Mouse (Mus musculus) MEL (cell line): ENCODE results near the gene Zfp385b. TPM values are rescaled to one million over a fixed set of nuclear protein-coding genes. Genes with fewer than 3 reads are reported as not detected.

Experiments used
- DNase-seq: peaks from one replicate; pipeline ENCODE4 v3.0.0; 2011; ENCODE audit warnings: low read depth, low spot score
- H3K27ac ChIP-seq: 2 replicates; pipeline ENCODE4 v1.5.1; 2012; ENCODE audit warnings: low read depth, mild to moderate bottlenecking, control low read depth, low read length, moderate library complexity; ENCODE audit not compliant: control insufficient read depth
- H3K27me3 ChIP-seq, 2 experiments: fragments of 150-350 bp in 1 of 2; sonication (generic) in 1 of 2; 2 replicates each; pipeline ENCODE4 v1.6.1; 2012; ENCODE audit warnings: low read length in 2 of 2, mild to moderate bottlenecking in 2 of 2, improper control_type of control experiment in 1 of 2, moderate library complexity in 1 of 2; ENCODE audit not compliant: insufficient read depth in 2 of 2, control insufficient read depth in 1 of 2
- H3K36me3 ChIP-seq, 2 experiments: 2 replicates each; pipeline ENCODE4 v1.6.1; 2012 to 2014; ENCODE audit warnings: low read length in 2 of 2, improper control_type of control experiment in 1 of 2, inconsistent platforms in 1 of 2, mild to moderate bottlenecking in 1 of 2; ENCODE audit not compliant: insufficient read depth in 2 of 2, control insufficient read depth in 1 of 2
- H3K4me1 ChIP-seq, 2 experiments: fragments of 150-350 bp in 1 of 2; sonication (generic) in 1 of 2; 2 replicates each; pipeline ENCODE4 v1.6.1; 2012; ENCODE audit warnings: low read length in 2 of 2, improper control_type of control experiment in 1 of 2, mild to moderate bottlenecking in 1 of 2; ENCODE audit not compliant: insufficient read depth in 2 of 2, control insufficient read depth in 1 of 2
- H3K4me3 ChIP-seq, 2 experiments: fragments of 150-350 bp in 1 of 2; sonication (generic) in 1 of 2; 2 replicates each; pipeline ENCODE4 v1.5.1; 2012; ENCODE audit warnings: low read depth in 2 of 2, low read length in 2 of 2, mild to moderate bottlenecking in 2 of 2, moderate library complexity in 2 of 2, control low read depth in 1 of 2, improper control_type of control experiment in 1 of 2; ENCODE audit not compliant: control insufficient read depth in 1 of 2, insufficient read depth in 1 of 2
- H3K79me2 ChIP-seq: 2 replicates; pipeline ENCODE4 v1.6.1; 2012; ENCODE audit warnings: mild to moderate bottlenecking, low read length, moderate library complexity; ENCODE audit not compliant: control insufficient read depth, poor library complexity, insufficient read depth
- H3K9ac ChIP-seq: 2 replicates; pipeline ENCODE4 v1.6.1; 2012; ENCODE audit warnings: low read depth, mild to moderate bottlenecking, control low read depth, low read length, moderate library complexity; ENCODE audit not compliant: control insufficient read depth, poor library complexity, severe bottlenecking
- H3K9me3 ChIP-seq: fragments of 150-350 bp; sonication (generic); replicated peaks from 2 replicates; pipeline ENCODE4 v1.6.1; 2012; ENCODE audit warnings: mild to moderate bottlenecking, low read length, improper control_type of control experiment, moderate library complexity; ENCODE audit not compliant: insufficient read depth
- BHLHE40 ChIP-seq: IDR thresholded peaks from 2 replicates; pipeline ENCODE4 v1.6.1; 2012; ENCODE audit warnings: low read depth, mild to moderate bottlenecking, inconsistent platforms, low read length, improper control_type of control experiment, borderline replicate concordance
- CHD1 ChIP-seq: IDR thresholded peaks from 2 replicates; pipeline ENCODE4 v1.6.1; 2012; ENCODE audit warnings: low read depth, mild to moderate bottlenecking, inconsistent platforms, low read length, improper control_type of control experiment
- ELF1 ChIP-seq: IDR thresholded peaks from 2 replicates; pipeline ENCODE4 v1.6.1; 2014; ENCODE audit warnings: low read depth, mild to moderate bottlenecking, inconsistent platforms, low read length, improper control_type of control experiment, moderate library complexity
- EP300 ChIP-seq, 2 experiments: IDR thresholded peaks; 2 replicates each; pipeline ENCODE4 v1.6.1; 2011; ENCODE audit warnings: improper control_type of control experiment in 2 of 2, low read length in 2 of 2, low read depth in 1 of 2, mild to moderate bottlenecking in 1 of 2
- GABPA ChIP-seq: IDR thresholded peaks from 2 replicates; pipeline ENCODE4 v1.6.1; 2012; ENCODE audit warnings: low read depth, mild to moderate bottlenecking, inconsistent platforms, low read length, improper control_type of control experiment, moderate library complexity
- HCFC1 ChIP-seq: IDR thresholded peaks from 2 replicates; pipeline ENCODE4 v1.6.1; 2012; ENCODE audit warnings: low read depth, mild to moderate bottlenecking, inconsistent platforms, low read length, improper control_type of control experiment, moderate library complexity
- KAT2A ChIP-seq: conservative IDR thresholded peaks from 2 replicates; pipeline ENCODE4 v1.6.1; 2012; ENCODE audit warnings: low read depth, low read length, improper control_type of control experiment, inconsistent platforms
- MAX ChIP-seq: IDR thresholded peaks from 2 replicates; pipeline ENCODE4 v1.6.1; 2011; ENCODE audit warnings: low read length, improper control_type of control experiment
- MAZ ChIP-seq: IDR thresholded peaks from 2 replicates; pipeline ENCODE4 v1.6.1; 2012; ENCODE audit warnings: low read depth, mild to moderate bottlenecking, inconsistent platforms, low read length, improper control_type of control experiment
- MXI1 ChIP-seq: IDR thresholded peaks from 2 replicates; pipeline ENCODE4 v1.6.1; 2011; ENCODE audit warnings: mild to moderate bottlenecking, low read depth, low read length, improper control_type of control experiment
- NELFE ChIP-seq: IDR thresholded peaks from 2 replicates; pipeline ENCODE4 v1.6.1; 2011; ENCODE audit warnings: low read depth, low read length, improper control_type of control experiment
- POLR2AphosphoS2 ChIP-seq: IDR thresholded peaks from 2 replicates; pipeline ENCODE4 v1.6.1; 2011; ENCODE audit warnings: low read length, improper control_type of control experiment
- SIN3A ChIP-seq: IDR thresholded peaks from 2 replicates; pipeline ENCODE4 v1.6.1; 2012; ENCODE audit warnings: low read length, improper control_type of control experiment, inconsistent platforms
- TAL1 ChIP-seq: IDR thresholded peaks from 2 replicates; pipeline ENCODE4 v1.6.1; 2012; ENCODE audit warnings: mild to moderate bottlenecking, inconsistent platforms, low read length, moderate library complexity, mixed read lengths
- TCF12 ChIP-seq: IDR thresholded peaks from 2 replicates; pipeline ENCODE4 v1.6.1; 2014; ENCODE audit warnings: low read depth, mild to moderate bottlenecking, inconsistent platforms, low read length, improper control_type of control experiment, moderate library complexity
- USF1 ChIP-seq: IDR thresholded peaks from 2 replicates; pipeline ENCODE4 v1.6.1; 2014; ENCODE audit warnings: low read depth, mild to moderate bottlenecking, inconsistent platforms, low read length, improper control_type of control experiment, moderate library complexity
- ZKSCAN1 ChIP-seq: IDR thresholded peaks from 2 replicates; pipeline ENCODE4 v1.6.1; 2012; ENCODE audit warnings: low read depth, mild to moderate bottlenecking, inconsistent platforms, low read length, improper control_type of control experiment, moderate library complexity
- ZMIZ1 ChIP-seq: IDR thresholded peaks from 2 replicates; pipeline ENCODE4 v1.6.1; 2012; ENCODE audit warnings: low read depth, mild to moderate bottlenecking, inconsistent platforms, low read length, improper control_type of control experiment, moderate library complexity
- ZNF384 ChIP-seq: IDR thresholded peaks from 2 replicates; pipeline ENCODE4 v1.6.1; 2012; ENCODE audit warnings: low read depth, mild to moderate bottlenecking, inconsistent platforms, low read length, improper control_type of control experiment
- polyA plus RNA-seq, 2 experiments: library from polyadenylated mRNA; stranded (reverse) in 1 of 2; unstranded in 1 of 2; fragments of >175 nt in 1 of 2; fragments of >200 nt in 1 of 2; gene quantifications; 2 replicates each; pipeline versions ENCODE4 v1.2.1 to v1.2.4; 2012; ENCODE audit warnings: low replicate concordance in 2 of 2, low read depth in 1 of 2; ENCODE audit not compliant: insufficient read length in 2 of 2, insufficient read depth in 1 of 2, missing spikeins in 1 of 2
- total RNA-seq: library from RNA; depleted of rRNA; stranded (reverse); fragments of 300-350 nt; gene quantifications from 2 replicates; pipeline ENCODE4 v1.2.3, GENCODE M21; 2012; rRNA removed

Gene Zfp385b
- total RNA-seq (not detected in 2 replicates), polyA plus RNA-seq (not detected)

DNA sequence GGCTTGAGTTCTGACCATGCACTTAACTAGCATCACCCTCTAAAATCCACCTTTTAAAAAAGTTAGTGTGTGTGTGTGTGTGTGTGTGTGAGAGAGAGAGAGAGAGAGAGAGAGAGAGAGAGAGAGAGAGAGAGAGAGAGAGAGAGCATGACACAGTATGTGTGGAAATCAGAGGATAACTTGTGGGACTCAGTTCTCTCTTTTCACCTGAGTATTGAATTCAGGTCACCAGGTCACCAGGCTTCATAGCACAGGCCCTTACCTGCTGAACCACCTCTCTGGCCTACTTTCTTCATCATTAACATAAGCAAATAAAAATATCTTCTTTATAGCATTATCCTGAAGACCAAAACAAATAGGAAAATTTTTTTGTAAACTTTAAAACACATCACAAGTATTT is at the start of gene Zfp385b:
TSS of gene Zfp385b (minus strand) at position 101 of the 400 bp plus-strand sequence.
- H3K9me3 ChIP-seq: no peaks in the 10 kb centered on the region

DNA sequence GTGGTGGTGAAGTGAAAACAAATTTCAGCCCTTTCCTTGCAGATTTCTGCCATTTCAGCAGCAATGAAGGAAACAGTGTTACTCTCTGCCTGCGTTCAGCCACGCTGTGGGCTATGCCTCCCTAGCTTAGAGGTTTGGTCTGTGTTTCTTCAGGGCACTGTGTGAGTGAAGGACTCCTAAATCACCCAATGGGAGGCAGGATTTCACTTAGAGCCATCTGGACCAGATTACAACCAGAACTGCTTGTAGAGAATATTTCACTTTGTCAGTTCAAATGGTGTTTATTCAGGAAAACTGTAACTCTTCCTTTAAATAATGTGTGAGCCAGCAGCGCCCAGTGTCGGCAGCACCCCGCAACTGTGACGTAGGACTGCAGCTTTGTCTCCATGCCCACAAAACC is 44.5 kb upstream of the Zfp385b start:
- no peak overlapping the region for H3K27ac ChIP-seq
- H3K79me2 ChIP-seq: no peaks in the 10 kb centered on the region
- no peaks in the 10 kb centered on the region for H3K4me1 ChIP-seq
- no peaks in the 10 kb centered on the region for H3K9me3 ChIP-seq
- no peaks in the 10 kb centered on the region for H3K27me3 ChIP-seq
- H3K9ac ChIP-seq: no peak overlapping the region
- no peak for DNase-seq
- no peak overlapping the region for H3K4me3 ChIP-seq
- TF ChIP-seq TCF12 (no peak), HCFC1 (no peak), CHD1 (no peak), MAX (no peak)
- no peaks in the 10 kb centered on the region for H3K36me3 ChIP-seq

More for the DNA sequence above, at the start of gene Zfp385b:
- TF ChIP-seq ZNF384 (no peak), NELFE (no peak), USF1 (no peak), MAZ (no peak), MAX (no peak), ZMIZ1 (no peak), GABPA (no peak), ZKSCAN1 (no peak), SIN3A (no peak)
- TF ChIP-seq, all 39 proteins: peak for 0
- H3K27me3 ChIP-seq: no peaks in the 10 kb centered on the region
- no peaks in the 10 kb centered on the region for H3K36me3 ChIP-seq
- H3K4me1 ChIP-seq: no peaks in the 10 kb centered on the region
- no peaks in the 10 kb centered on the region for H3K79me2 ChIP-seq
- DNase-seq: no peak
- H3K9ac ChIP-seq: no peak within 1 kb of the TSS
- no peak within 1 kb of the TSS for H3K4me3 ChIP-seq
- no peak within 1 kb of the TSS for H3K27ac ChIP-seq

DNA sequence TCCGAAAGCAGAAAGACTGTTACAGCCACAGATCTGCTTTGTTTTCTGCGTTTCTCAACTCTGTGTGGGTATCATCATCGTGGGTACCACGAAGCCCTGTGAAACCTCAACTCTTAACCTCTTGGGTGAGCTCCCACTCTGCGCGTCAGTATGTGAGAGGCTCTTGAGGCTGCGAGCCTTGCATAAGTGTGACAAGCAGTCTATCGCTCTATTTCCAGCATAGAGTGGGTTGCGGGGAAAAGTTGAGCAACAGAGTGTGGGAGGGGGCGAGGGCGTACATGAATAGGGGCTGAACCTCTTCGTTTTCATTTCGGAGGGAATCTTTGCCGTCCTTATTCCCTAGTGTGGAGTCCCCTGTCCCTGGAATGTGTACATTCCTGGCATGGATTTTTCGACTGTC is 44.1 kb upstream of the Zfp385b start:
- Histone ChIP-seq H3K4me3 (no peak overlapping the region), H3K9me3 (no peaks in the 10 kb centered on the region), H3K27me3 (no peaks in the 10 kb centered on the region), H3K9ac (no peak overlapping the region), H3K27ac (no peak overlapping the region), H3K79me2 (no peaks in the 10 kb centered on the region), H3K4me1 (no peaks in the 10 kb centered on the region), H3K36me3 (no peaks in the 10 kb centered on the region)
- DNase-seq: no peak
- TF ChIP-seq KAT2A (no peak), CHD1 (no peak), BHLHE40 (no peak), EP300 (IDR thresholded peaks at IDR 0.05; ENCODE audit: low read depth in 1 of 2, low read length in 2 of 2) (no peak), ELF1 (no peak), TAL1 (no peak), MXI1 (no peak), POLR2AphosphoS2 (no peak)
